Mouse (Mus musculus) gastrocnemius, postnatal 10 days (tissue): ENCODE data around the gene Atp8b2. TPM values are rescaled to one million over a fixed set of nuclear protein-coding genes. Genes with fewer than 3 reads are reported as not detected.

Experiments
- DNase-seq: peaks from one replicate; pipeline ENCODE4 v3.0.0; 2021; ENCODE audit warnings: mixed read lengths
- long read RNA-seq, 2 experiments: library from polyadenylated mRNA; stranded (forward); transcript quantifications; one replicate each; pipeline ENCODE4 v2.0.0; 2021
- total RNA-seq, 2 experiments: library from RNA; stranded (reverse); gene quantifications; 2 replicates each; pipeline ENCODE4 v1.2.3; 2021

Gene Atp8b2
- 10 to 100 TPM; 32.8 to 43.5 TPM for total RNA-seq
- long read RNA-seq, experiment 1, full-length matches to known transcripts = 24 of 41 reads
- long read RNA-seq, experiment 1, partial matches to known transcripts = 12 of 41 reads
- long read RNA-seq, experiment 1, other reads (novel, unspliced or antisense) = 5 of 41 reads
- long read RNA-seq, experiment 2, full-length matches to known transcripts = 15 of 24 reads
- long read RNA-seq, experiment 2, partial matches to known transcripts = 8 of 24 reads
- long read RNA-seq, experiment 2, other reads (novel, unspliced or antisense) = 1 of 24 reads

GRCm38 (mm10) chr3:89963221-89963763 is at the start of gene Atp8b2:
TSS of gene Atp8b2 (minus strand) at chr3:89963508.
- DNase-seq = peak; percentile 66

- DNase-seq = no peak
These were observed 47.0 kb upstream of the Atp8b2 start for GRCm38 (mm10) chr3:90010291-90010690.

GRCm38 (mm10) chr3:90004091-90004796 is 40.9 kb upstream of the Atp8b2 start:
- DNase-seq = no peak

- DNase-seq = no peak
These were observed 36.5 kb upstream of the Atp8b2 start for GRCm38 (mm10) chr3:89999830-90000229.

- no peak for DNase-seq
These were observed 35.8 kb upstream of the Atp8b2 start for GRCm38 (mm10) chr3:89999090-89999489.

GRCm38 (mm10) chr3:89998612-89999054 is 35.3 kb upstream of the Atp8b2 start, which contains the start of gene Hax1:
TSS of gene Hax1 (minus strand) at chr3:89998780.
- DNase-seq = peak; percentile 90

GRCm38 (mm10) chr3:89997791-89998495 is 34.6 kb upstream of the Atp8b2 start:
- peak; percentile 7 for DNase-seq

- DNase-seq = no peak
These were observed 31.7 kb upstream of the Atp8b2 start for GRCm38 (mm10) chr3:89994807-89995515.

- DNase-seq = no peak
These were observed 24.5 kb upstream of the Atp8b2 start for GRCm38 (mm10) chr3:89987822-89988221.

GRCm38 (mm10) chr3:89987211-89987610 is 23.9 kb upstream of the Atp8b2 start:
- no peak for DNase-seq

GRCm38 (mm10) chr3:89982426-89982825 is 19.1 kb upstream of the Atp8b2 start:
- DNase-seq = no peak

GRCm38 (mm10) chr3:89976859-89977258 is 13.6 kb upstream of the Atp8b2 start:
- DNase-seq = no peak

GRCm38 (mm10) chr3:89968509-89968908 is 5.2 kb upstream of the Atp8b2 start:
- no peak for DNase-seq

- no peak for DNase-seq
These were observed 3.6 kb upstream of the Atp8b2 start for GRCm38 (mm10) chr3:89966946-89967345.

GRCm38 (mm10) chr3:89965972-89966371 is 2.7 kb upstream of the Atp8b2 start:
- DNase-seq = no peak

- no peak for DNase-seq
These were observed 2.2 kb upstream of the Atp8b2 start for GRCm38 (mm10) chr3:89965557-89965956.

GRCm38 (mm10) chr3:89963926-89964739 is 825 bp upstream of the Atp8b2 start:
- peak; percentile 61 for DNase-seq

- DNase-seq = no peak
These were observed 522 bp downstream of the Atp8b2 start for GRCm38 (mm10) chr3:89962751-89963220.

GRCm38 (mm10) chr3:89962059-89962750 is 1.1 kb downstream of the Atp8b2 start:
- DNase-seq = peak; percentile 43

GRCm38 (mm10) chr3:89961436-89961835 is 1.9 kb downstream of the Atp8b2 start:
- DNase-seq = no peak
